Mouse (Mus musculus) MEL (cell line): ENCODE measurements around the gene Cacna1c. TPM values are rescaled to one million over a fixed set of nuclear protein-coding genes. Genes with fewer than 3 reads are reported as not detected.

ENCODE experiments used
- DNase-seq: peaks from one replicate; pipeline ENCODE4 v3.0.0; 2011; ENCODE audit warnings: low read depth, low spot score
- H3K27ac ChIP-seq: 2 replicates; pipeline ENCODE4 v1.5.1; 2012; ENCODE audit warnings: low read depth, mild to moderate bottlenecking, control low read depth, low read length, moderate library complexity; ENCODE audit not compliant: control insufficient read depth
- H3K27me3 ChIP-seq, 2 experiments: fragments of 150-350 bp in 1 of 2; sonication (generic) in 1 of 2; 2 replicates each; pipeline ENCODE4 v1.6.1; 2012; ENCODE audit warnings: low read length in 2 of 2, mild to moderate bottlenecking in 2 of 2, improper control_type of control experiment in 1 of 2, moderate library complexity in 1 of 2; ENCODE audit not compliant: insufficient read depth in 2 of 2, control insufficient read depth in 1 of 2
- H3K36me3 ChIP-seq, 2 experiments: 2 replicates each; pipeline ENCODE4 v1.6.1; 2012 to 2014; ENCODE audit warnings: low read length in 2 of 2, improper control_type of control experiment in 1 of 2, inconsistent platforms in 1 of 2, mild to moderate bottlenecking in 1 of 2; ENCODE audit not compliant: insufficient read depth in 2 of 2, control insufficient read depth in 1 of 2
- H3K4me1 ChIP-seq, 2 experiments: fragments of 150-350 bp in 1 of 2; sonication (generic) in 1 of 2; 2 replicates each; pipeline ENCODE4 v1.6.1; 2012; ENCODE audit warnings: low read length in 2 of 2, improper control_type of control experiment in 1 of 2, mild to moderate bottlenecking in 1 of 2; ENCODE audit not compliant: insufficient read depth in 2 of 2, control insufficient read depth in 1 of 2
- H3K4me3 ChIP-seq, 2 experiments: fragments of 150-350 bp in 1 of 2; sonication (generic) in 1 of 2; 2 replicates each; pipeline ENCODE4 v1.5.1; 2012; ENCODE audit warnings: low read depth in 2 of 2, low read length in 2 of 2, mild to moderate bottlenecking in 2 of 2, moderate library complexity in 2 of 2, control low read depth in 1 of 2, improper control_type of control experiment in 1 of 2; ENCODE audit not compliant: control insufficient read depth in 1 of 2, insufficient read depth in 1 of 2
- H3K79me2 ChIP-seq: 2 replicates; pipeline ENCODE4 v1.6.1; 2012; ENCODE audit warnings: mild to moderate bottlenecking, low read length, moderate library complexity; ENCODE audit not compliant: control insufficient read depth, poor library complexity, insufficient read depth
- H3K9ac ChIP-seq: 2 replicates; pipeline ENCODE4 v1.6.1; 2012; ENCODE audit warnings: low read depth, mild to moderate bottlenecking, control low read depth, low read length, moderate library complexity; ENCODE audit not compliant: control insufficient read depth, poor library complexity, severe bottlenecking
- H3K9me3 ChIP-seq: fragments of 150-350 bp; sonication (generic); replicated peaks from 2 replicates; pipeline ENCODE4 v1.6.1; 2012; ENCODE audit warnings: mild to moderate bottlenecking, low read length, improper control_type of control experiment, moderate library complexity; ENCODE audit not compliant: insufficient read depth
- CHD1 ChIP-seq: IDR thresholded peaks from 2 replicates; pipeline ENCODE4 v1.6.1; 2012; ENCODE audit warnings: low read depth, mild to moderate bottlenecking, inconsistent platforms, low read length, improper control_type of control experiment
- CTCF ChIP-seq, 3 experiments: IDR thresholded peaks in 2 of 3; conservative IDR thresholded peaks in 1 of 3; 2 replicates each; pipeline ENCODE4 v1.5.1; 2011 to 2012; ENCODE audit warnings: low read length in 3 of 3, low read depth in 2 of 3, mild to moderate bottlenecking in 2 of 3, improper control_type of control experiment in 1 of 3, inconsistent platforms in 1 of 3, mixed read lengths in 1 of 3, moderate library complexity in 1 of 3; ENCODE audit not compliant: control insufficient read depth in 1 of 3, insufficient read depth in 1 of 3, poor library complexity in 1 of 3, severe bottlenecking in 1 of 3
- E2F4 ChIP-seq: IDR thresholded peaks from 2 replicates; pipeline ENCODE4 v1.6.1; 2011; ENCODE audit warnings: low read depth, low read length, improper control_type of control experiment, borderline replicate concordance
- ELF1 ChIP-seq: IDR thresholded peaks from 2 replicates; pipeline ENCODE4 v1.6.1; 2014; ENCODE audit warnings: low read depth, mild to moderate bottlenecking, inconsistent platforms, low read length, improper control_type of control experiment, moderate library complexity
- EP300 ChIP-seq, 2 experiments: IDR thresholded peaks; 2 replicates each; pipeline ENCODE4 v1.6.1; 2011; ENCODE audit warnings: improper control_type of control experiment in 2 of 2, low read length in 2 of 2, low read depth in 1 of 2, mild to moderate bottlenecking in 1 of 2
- ETS1 ChIP-seq: IDR thresholded peaks from 2 replicates; pipeline ENCODE4 v1.6.1; 2012; ENCODE audit warnings: low read depth, mild to moderate bottlenecking, inconsistent platforms, low read length, improper control_type of control experiment, moderate library complexity
- GABPA ChIP-seq: IDR thresholded peaks from 2 replicates; pipeline ENCODE4 v1.6.1; 2012; ENCODE audit warnings: low read depth, mild to moderate bottlenecking, inconsistent platforms, low read length, improper control_type of control experiment, moderate library complexity
- GATA1 ChIP-seq: IDR thresholded peaks from 2 replicates; pipeline ENCODE4 v1.6.1; 2011; ENCODE audit warnings: low read depth, low read length, improper control_type of control experiment
- HCFC1 ChIP-seq: IDR thresholded peaks from 2 replicates; pipeline ENCODE4 v1.6.1; 2012; ENCODE audit warnings: low read depth, mild to moderate bottlenecking, inconsistent platforms, low read length, improper control_type of control experiment, moderate library complexity
- JUND ChIP-seq: IDR thresholded peaks from 2 replicates; pipeline ENCODE4 v1.6.1; 2011; ENCODE audit warnings: low read depth, mild to moderate bottlenecking, improper control_type of control experiment, low read length
- MAZ ChIP-seq: IDR thresholded peaks from 2 replicates; pipeline ENCODE4 v1.6.1; 2012; ENCODE audit warnings: low read depth, mild to moderate bottlenecking, inconsistent platforms, low read length, improper control_type of control experiment
- MYB ChIP-seq: IDR thresholded peaks from 2 replicates; pipeline ENCODE4 v1.6.1; 2011; ENCODE audit warnings: mild to moderate bottlenecking, low read depth, low read length, improper control_type of control experiment
- MYC ChIP-seq: IDR thresholded peaks from 2 replicates; pipeline ENCODE4 v1.6.1; 2011; ENCODE audit warnings: low read depth, mild to moderate bottlenecking, low read length, improper control_type of control experiment, moderate library complexity
- POLR2A ChIP-seq, 2 experiments: IDR thresholded peaks; 2 replicates each; pipeline ENCODE4 v1.6.1; 2011 to 2012; ENCODE audit warnings: low read length in 2 of 2, mild to moderate bottlenecking in 2 of 2, control low read depth in 1 of 2, improper control_type of control experiment in 1 of 2, low read depth in 1 of 2, moderate library complexity in 1 of 2; ENCODE audit not compliant: control insufficient read depth in 1 of 2, insufficient read depth in 1 of 2, poor library complexity in 1 of 2
- POLR2AphosphoS2 ChIP-seq: IDR thresholded peaks from 2 replicates; pipeline ENCODE4 v1.6.1; 2011; ENCODE audit warnings: low read length, improper control_type of control experiment
- POLR2AphosphoS5 ChIP-seq: IDR thresholded peaks from 2 replicates; pipeline ENCODE4 v1.6.1; 2012; ENCODE audit warnings: low read depth, borderline replicate concordance, mild to moderate bottlenecking, inconsistent platforms, low read length, moderate library complexity, mixed read lengths
- RAD21 ChIP-seq: IDR thresholded peaks from 2 replicates; pipeline ENCODE4 v1.6.1; 2011; ENCODE audit warnings: mild to moderate bottlenecking, low read depth, low read length, improper control_type of control experiment
- SIN3A ChIP-seq: IDR thresholded peaks from 2 replicates; pipeline ENCODE4 v1.6.1; 2012; ENCODE audit warnings: low read length, improper control_type of control experiment, inconsistent platforms
- SMC3 ChIP-seq: IDR thresholded peaks from 2 replicates; pipeline ENCODE4 v1.6.1; 2011; ENCODE audit warnings: low read depth, low read length, improper control_type of control experiment
- TBP ChIP-seq: IDR thresholded peaks from 2 replicates; pipeline ENCODE4 v1.8.0; 2011; ENCODE audit warnings: low read depth, low read length, improper control_type of control experiment
- USF1 ChIP-seq: IDR thresholded peaks from 2 replicates; pipeline ENCODE4 v1.6.1; 2014; ENCODE audit warnings: low read depth, mild to moderate bottlenecking, inconsistent platforms, low read length, improper control_type of control experiment, moderate library complexity
- USF2 ChIP-seq, 2 experiments: IDR thresholded peaks; 2 replicates each; pipeline ENCODE4 v1.6.1; 2011 to 2012; ENCODE audit warnings: improper control_type of control experiment in 2 of 2, low read length in 2 of 2, borderline replicate concordance in 1 of 2, inconsistent platforms in 1 of 2, low read depth in 1 of 2, mild to moderate bottlenecking in 1 of 2; ENCODE audit not compliant: insufficient read depth in 1 of 2
- ZC3H11A ChIP-seq: IDR thresholded peaks from 2 replicates; pipeline ENCODE4 v1.6.1; 2012; ENCODE audit warnings: low read depth, mild to moderate bottlenecking, inconsistent platforms, low read length, improper control_type of control experiment
- ZMIZ1 ChIP-seq: IDR thresholded peaks from 2 replicates; pipeline ENCODE4 v1.6.1; 2012; ENCODE audit warnings: low read depth, mild to moderate bottlenecking, inconsistent platforms, low read length, improper control_type of control experiment, moderate library complexity
- ZNF384 ChIP-seq: IDR thresholded peaks from 2 replicates; pipeline ENCODE4 v1.6.1; 2012; ENCODE audit warnings: low read depth, mild to moderate bottlenecking, inconsistent platforms, low read length, improper control_type of control experiment
- polyA plus RNA-seq, 2 experiments: library from polyadenylated mRNA; stranded (reverse) in 1 of 2; unstranded in 1 of 2; fragments of >175 nt in 1 of 2; fragments of >200 nt in 1 of 2; gene quantifications; 2 replicates each; pipeline versions ENCODE4 v1.2.1 to v1.2.4; 2012; ENCODE audit warnings: low replicate concordance in 2 of 2, low read depth in 1 of 2; ENCODE audit not compliant: insufficient read length in 2 of 2, insufficient read depth in 1 of 2, missing spikeins in 1 of 2
- total RNA-seq: library from RNA; depleted of rRNA; stranded (reverse); fragments of 300-350 nt; gene quantifications from 2 replicates; pipeline ENCODE4 v1.2.3, GENCODE M21; 2012

Cacna1c gene
- total and polyA plus RNA-seq, 3 experiments = 3.4 to 4.4 TPM; not detected in 1

DNA sequence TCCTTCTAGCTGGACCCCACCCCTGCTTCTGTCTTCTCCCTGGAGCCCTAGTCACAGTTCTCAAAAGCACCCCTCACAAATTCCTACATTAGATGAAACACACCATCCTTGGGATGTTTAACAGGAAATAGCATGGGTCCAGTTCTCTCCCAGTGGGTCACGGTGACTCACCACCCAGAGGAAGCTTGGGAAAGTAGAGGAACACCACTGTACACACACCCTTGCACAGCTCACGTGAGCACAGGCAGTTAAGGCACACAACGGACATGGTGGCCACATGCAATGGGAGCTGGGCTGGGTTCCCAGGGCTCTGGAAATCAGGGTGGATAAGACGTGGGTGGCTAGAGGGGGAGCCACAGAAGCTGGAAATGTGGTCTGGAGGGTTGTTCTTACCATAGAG is 566.2 kb downstream of the Cacna1c start:
- DNase-seq = no peak
- Histone ChIP-seq H3K27me3 (no peaks in the 10 kb centered on the region), H3K9me3 (no peaks in the 10 kb centered on the region)

DNA sequence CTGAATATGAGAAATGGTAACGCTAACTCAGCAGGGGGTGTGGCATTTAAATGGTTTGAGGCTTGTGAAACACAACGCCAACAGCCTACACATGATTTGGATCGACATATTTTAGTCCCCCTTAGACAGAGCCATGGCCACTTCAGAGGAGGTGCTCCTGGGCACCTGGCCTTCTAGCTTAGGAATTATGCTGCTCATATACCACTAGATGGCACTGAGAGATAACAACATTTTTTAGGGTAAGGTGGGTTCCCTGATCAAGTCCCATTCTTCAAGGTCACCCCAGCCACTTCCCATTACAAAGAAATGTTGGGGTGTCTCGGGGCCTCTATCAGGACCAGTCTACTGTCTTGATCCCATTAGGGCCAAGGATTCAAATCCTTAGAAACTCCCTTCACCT is 570.0 kb downstream of the Cacna1c start:
- H3K36me3 ChIP-seq = no peaks in the 10 kb centered on the region
- no peaks in the 10 kb centered on the region for H3K4me1 ChIP-seq
- H3K27ac ChIP-seq = no peak overlapping the region
- no peaks in the 10 kb centered on the region for H3K27me3 ChIP-seq
- H3K79me2 ChIP-seq = no peaks in the 10 kb centered on the region
- TF ChIP-seq CTCF (IDR thresholded peaks at IDR 0.05 in 2 of 3, conservative IDR thresholded peaks at IDR 0.05 in 1 of 3; ENCODE audit: control insufficient read depth in 1 of 3, insufficient read depth in 1 of 3, low read depth in 2 of 3, low read length in 3 of 3, poor library complexity in 1 of 3, severe bottlenecking in 1 of 3) (peak; percentile 19 to 74 (median 50); a peak in 5 of 6 replicates), ZC3H11A (peak; percentile 75), JUND (no peak), SMC3 (peak; percentile 76), RAD21 (peak; percentile 83)
- no peak overlapping the region for H3K4me3 ChIP-seq
- H3K9ac ChIP-seq = no peak overlapping the region
- H3K9me3 ChIP-seq = no peaks in the 10 kb centered on the region
- DNase-seq = peak; percentile 52

More for the DNA sequence above, 566.2 kb downstream of the Cacna1c start:
- Histone ChIP-seq H3K4me3 (no peak overlapping the region), H3K36me3 (no peaks in the 10 kb centered on the region), H3K9ac (no peak overlapping the region), H3K79me2 (no peaks in the 10 kb centered on the region), H3K4me1 (no peaks in the 10 kb centered on the region), H3K27ac (no peak overlapping the region)
- TF ChIP-seq E2F4 = no peak
- TF ChIP-seq POLR2AphosphoS2 = no peak
- no peak for TF ChIP-seq RAD21
- TF ChIP-seq USF2 (IDR thresholded peaks at IDR 0.05; ENCODE audit: borderline replicate concordance in 1 of 2, insufficient read depth in 1 of 2, low read depth in 1 of 2, low read length in 2 of 2) = no peak
- TF ChIP-seq CHD1 = no peak
- TF ChIP-seq GABPA = no peak
- TF ChIP-seq SMC3 = no peak
- TF ChIP-seq USF1 = no peak
- TF ChIP-seq EP300 (IDR thresholded peaks at IDR 0.05; ENCODE audit: low read depth in 1 of 2, low read length in 2 of 2) = no peak
- TF ChIP-seq GATA1 = no peak
- TF ChIP-seq TBP = no peak

DNA sequence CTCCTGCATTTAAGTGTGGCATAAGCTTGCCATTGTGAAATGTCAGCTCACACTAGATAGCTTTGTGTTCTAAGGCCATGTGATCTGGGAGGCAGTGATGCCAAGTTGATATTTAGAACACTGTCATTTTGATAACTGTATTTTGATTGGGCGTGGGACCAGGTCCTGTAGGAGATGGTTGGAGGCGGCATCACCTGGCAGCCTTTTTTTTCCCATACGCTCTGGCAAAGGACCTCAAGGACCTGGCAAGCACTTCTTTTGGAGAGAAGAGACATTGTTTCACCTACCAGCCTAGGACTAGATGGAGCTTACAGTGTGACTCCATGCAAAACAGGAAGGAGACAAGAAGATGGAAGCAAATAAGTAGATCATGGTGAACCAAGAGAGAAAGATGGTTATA is 572.6 kb downstream of the Cacna1c start:
- no peaks in the 10 kb centered on the region for H3K4me1 ChIP-seq
- no peak overlapping the region for H3K27ac ChIP-seq
- no peaks in the 10 kb centered on the region for H3K79me2 ChIP-seq
- TF ChIP-seq RAD21 = no peak
- TF ChIP-seq HCFC1 = no peak
- no peak for TF ChIP-seq POLR2A (IDR thresholded peaks at IDR 0.05; ENCODE audit: control insufficient read depth in 1 of 2, insufficient read depth in 1 of 2, low read depth in 1 of 2, low read length in 2 of 2, poor library complexity in 1 of 2)
- TF ChIP-seq ETS1 = no peak
- TF ChIP-seq MAZ = no peak
- no peak for TF ChIP-seq ZMIZ1
- no peak for TF ChIP-seq EP300 (IDR thresholded peaks at IDR 0.05; ENCODE audit: low read depth in 1 of 2, low read length in 2 of 2)
- no peak for TF ChIP-seq POLR2AphosphoS5
- TF ChIP-seq SIN3A = no peak
- TF ChIP-seq E2F4 = no peak
- no peak for TF ChIP-seq MYC
- no peak for TF ChIP-seq MYB
- TF ChIP-seq JUND = no peak
- TF ChIP-seq CTCF (IDR thresholded peaks at IDR 0.05 in 2 of 3, conservative IDR thresholded peaks at IDR 0.05 in 1 of 3; ENCODE audit: control insufficient read depth in 1 of 3, insufficient read depth in 1 of 3, low read depth in 2 of 3, low read length in 3 of 3, poor library complexity in 1 of 3, severe bottlenecking in 1 of 3) = no peak
- TF ChIP-seq ELF1 = no peak
- TF ChIP-seq ZNF384 = no peak
- no peak for TF ChIP-seq TBP
- H3K36me3 ChIP-seq = no peaks in the 10 kb centered on the region
- H3K9ac ChIP-seq = no peak overlapping the region
- DNase-seq = no peak
- no peak overlapping the region for H3K4me3 ChIP-seq
- no peaks in the 10 kb centered on the region for H3K9me3 ChIP-seq
- H3K27me3 ChIP-seq = no peaks in the 10 kb centered on the region
